Mouse (Mus musculus): ENCODE measurements around the gene Tssk6. TPM values are rescaled to one million over a fixed set of nuclear protein-coding genes. Genes with fewer than 3 reads are reported as not detected.

The Tssk6 gene
- polyA plus RNA-seq, 1 experiment from 2014 or later: 3.5 TPM

GRCm38 (mm10) chr8:69903063-69903542, 1.1 kb downstream of the Tssk6 start:
- peak overlapping the region; percentile 67 for H3K4me3 ChIP-seq (ENCODE audit: low read depth, low read length)
- H3K27me3 ChIP-seq (ENCODE audit: control insufficient read depth, insufficient read depth, low read depth, low read length): no peaks in the 10 kb centered on the region
- ATAC-seq: peak; percentile 91
- H3K9me3 ChIP-seq (replicated peaks; ENCODE audit: control insufficient read depth, low read length, poor library complexity, severe bottlenecking): no peaks in the 10 kb centered on the region
- H3K36me3 ChIP-seq (ENCODE audit: control insufficient read depth, insufficient read depth, low read length): no peaks in the 10 kb centered on the region; the same call in 1 of the 2 replicates
- peak overlapping the region; percentile 89 for H3K27ac ChIP-seq (ENCODE audit: low read length)
- H3K4me1 ChIP-seq (ENCODE audit: control insufficient read depth, insufficient read depth, low read length): peaks cover 32% of the 10 kb centered on the region
- under 1% methylated on average over 43 of the region's 45 CpGs for WGBS
- H3K4me2 ChIP-seq (ENCODE audit: low read length): peak overlapping the region; percentile 100
- peak overlapping the region; percentile 75 for H3K9ac ChIP-seq (ENCODE audit: low read depth, low read length)

- Histone ChIP-seq H3K4me2 (ENCODE audit: low read length) (peak overlapping the region; percentile 100; the same call in 1 of the 2 replicates), H3K4me3 (ENCODE audit: low read depth, low read length) (no peak overlapping the region), H3K27ac (ENCODE audit: low read length) (no peak overlapping the region), H3K36me3 (ENCODE audit: control insufficient read depth, insufficient read depth, low read length) (no peaks in the 10 kb centered on the region), H3K27me3 (ENCODE audit: control insufficient read depth, insufficient read depth, low read depth, low read length) (no peaks in the 10 kb centered on the region), H3K9ac (ENCODE audit: low read depth, low read length) (no peak overlapping the region), H3K9me3 (replicated peaks; ENCODE audit: control insufficient read depth, low read length, poor library complexity, severe bottlenecking) (no peaks in the 10 kb centered on the region), H3K4me1 (ENCODE audit: control insufficient read depth, insufficient read depth, low read length) (peaks cover 30% of the 10 kb centered on the region)
- ATAC-seq: no peak
- 88% methylated on average over 8 of the region's 8 CpGs for WGBS
Observed at GRCm38 (mm10) chr8:69904096-69904495, 2.1 kb downstream of the Tssk6 start.

- Histone ChIP-seq H3K36me3 (ENCODE audit: control insufficient read depth, insufficient read depth, low read length) (peaks cover 3% of the 10 kb centered on the region; the same call in 1 of the 2 replicates), H3K27ac (ENCODE audit: low read length) (no peak overlapping the region), H3K4me2 (ENCODE audit: low read length) (no peak overlapping the region), H3K4me1 (ENCODE audit: control insufficient read depth, insufficient read depth, low read length) (peaks cover 15% of the 10 kb centered on the region), H3K9me3 (replicated peaks; ENCODE audit: control insufficient read depth, low read length, poor library complexity, severe bottlenecking) (no peaks in the 10 kb centered on the region), H3K9ac (ENCODE audit: low read depth, low read length) (no peak overlapping the region), H3K4me3 (ENCODE audit: low read depth, low read length) (no peak overlapping the region), H3K27me3 (ENCODE audit: control insufficient read depth, insufficient read depth, low read depth, low read length) (no peaks in the 10 kb centered on the region)
- ATAC-seq: no peak
- 94% methylated on average over 2 of the region's 2 CpGs for WGBS
Observed at GRCm38 (mm10) chr8:69906260-69906659, 4.3 kb downstream of the Tssk6 start.

- ATAC-seq: no peak
- Histone ChIP-seq H3K4me1 (ENCODE audit: control insufficient read depth, insufficient read depth, low read length) (peaks cover 12% of the 10 kb centered on the region), H3K4me3 (ENCODE audit: low read depth, low read length) (no peak overlapping the region), H3K27ac (ENCODE audit: low read length) (no peak overlapping the region), H3K9me3 (replicated peaks; ENCODE audit: control insufficient read depth, low read length, poor library complexity, severe bottlenecking) (no peaks in the 10 kb centered on the region), H3K36me3 (ENCODE audit: control insufficient read depth, insufficient read depth, low read length) (peaks cover 7% of the 10 kb centered on the region; the same call in 1 of the 2 replicates), H3K4me2 (ENCODE audit: low read length) (no peak overlapping the region), H3K27me3 (ENCODE audit: control insufficient read depth, insufficient read depth, low read depth, low read length) (no peaks in the 10 kb centered on the region), H3K9ac (ENCODE audit: low read depth, low read length) (no peak overlapping the region)
- WGBS: 91% methylated on average over 2 of the region's 2 CpGs
Observed at GRCm38 (mm10) chr8:69907106-69907505, 5.1 kb downstream of the Tssk6 start.

- Histone ChIP-seq H3K4me2 (ENCODE audit: low read length) (no peak overlapping the region), H3K36me3 (ENCODE audit: control insufficient read depth, insufficient read depth, low read length) (peaks cover 12% of the 10 kb centered on the region), H3K27ac (ENCODE audit: low read length) (no peak overlapping the region), H3K27me3 (ENCODE audit: control insufficient read depth, insufficient read depth, low read depth, low read length) (no peaks in the 10 kb centered on the region), H3K4me3 (ENCODE audit: low read depth, low read length) (no peak overlapping the region), H3K9me3 (replicated peaks; ENCODE audit: control insufficient read depth, low read length, poor library complexity, severe bottlenecking) (no peaks in the 10 kb centered on the region), H3K9ac (ENCODE audit: low read depth, low read length) (no peak overlapping the region), H3K4me1 (ENCODE audit: control insufficient read depth, insufficient read depth, low read length) (peaks cover 3% of the 10 kb centered on the region; the same call in 1 of the 2 replicates)
- WGBS: 91% methylated on average over 13 of the region's 13 CpGs
- no peak for ATAC-seq
Observed at GRCm38 (mm10) chr8:69911917-69912316, 9.9 kb downstream of the Tssk6 start.

- no peak overlapping the region for H3K4me2 ChIP-seq (ENCODE audit: low read length)
- no peaks in the 10 kb centered on the region for H3K27me3 ChIP-seq (ENCODE audit: control insufficient read depth, insufficient read depth, low read depth, low read length)
- no peak overlapping the region for H3K9ac ChIP-seq (ENCODE audit: low read depth, low read length)
- no peak overlapping the region for H3K27ac ChIP-seq (ENCODE audit: low read length)
- H3K4me1 ChIP-seq (ENCODE audit: control insufficient read depth, insufficient read depth, low read length): peaks cover 3% of the 10 kb centered on the region; the same call in 1 of the 2 replicates
- H3K9me3 ChIP-seq (replicated peaks; ENCODE audit: control insufficient read depth, low read length, poor library complexity, severe bottlenecking): no peaks in the 10 kb centered on the region
- 92% methylated on average over 12 of the region's 12 CpGs for WGBS
- peaks cover 12% of the 10 kb centered on the region for H3K36me3 ChIP-seq (ENCODE audit: control insufficient read depth, insufficient read depth, low read length)
- ATAC-seq: no peak
- no peak overlapping the region for H3K4me3 ChIP-seq (ENCODE audit: low read depth, low read length)
Observed at GRCm38 (mm10) chr8:69912478-69913074, 10.6 kb downstream of the Tssk6 start.

- ATAC-seq: no peak
Observed at GRCm38 (mm10) chr8:69914526-69914925, 12.5 kb downstream of the Tssk6 start.

GRCm38 (mm10) chr8:69915748-69916147, 13.8 kb downstream of the Tssk6 start:
- no peak overlapping the region for H3K4me3 ChIP-seq (ENCODE audit: low read depth, low read length)
- peak overlapping the region; percentile 40; the same call in 1 of the 2 replicates for H3K9ac ChIP-seq (ENCODE audit: low read depth, low read length)
- WGBS: 31% methylated on average over 5 of the region's 5 CpGs
- ATAC-seq: 0 out of 2 replicates have a peak, but pooled peaks have one; percentile 9
- no peaks in the 10 kb centered on the region for H3K9me3 ChIP-seq (replicated peaks; ENCODE audit: control insufficient read depth, low read length, poor library complexity, severe bottlenecking)
- H3K4me1 ChIP-seq (ENCODE audit: control insufficient read depth, insufficient read depth, low read length): peaks cover 15% of the 10 kb centered on the region
- H3K4me2 ChIP-seq (ENCODE audit: low read length): no peak overlapping the region
- peaks cover 9% of the 10 kb centered on the region for H3K36me3 ChIP-seq (ENCODE audit: control insufficient read depth, insufficient read depth, low read length)
- no peaks in the 10 kb centered on the region for H3K27me3 ChIP-seq (ENCODE audit: control insufficient read depth, insufficient read depth, low read depth, low read length)
- H3K27ac ChIP-seq (ENCODE audit: low read length): no peak overlapping the region

More at GRCm38 (mm10) chr8:69914526-69914925, 12.5 kb downstream of the Tssk6 start:
- no peaks in the 10 kb centered on the region for H3K9me3 ChIP-seq (replicated peaks; ENCODE audit: control insufficient read depth, low read length, poor library complexity, severe bottlenecking)
- 89% methylated on average over 4 of the region's 4 CpGs for WGBS
- no peak overlapping the region for H3K4me3 ChIP-seq (ENCODE audit: low read depth, low read length)
- no peak overlapping the region for H3K9ac ChIP-seq (ENCODE audit: low read depth, low read length)
- no peaks in the 10 kb centered on the region for H3K27me3 ChIP-seq (ENCODE audit: control insufficient read depth, insufficient read depth, low read depth, low read length)
- no peak overlapping the region for H3K4me2 ChIP-seq (ENCODE audit: low read length)
- no peak overlapping the region for H3K27ac ChIP-seq (ENCODE audit: low read length)
- peaks cover 9% of the 10 kb centered on the region for H3K36me3 ChIP-seq (ENCODE audit: control insufficient read depth, insufficient read depth, low read length)
- H3K4me1 ChIP-seq (ENCODE audit: control insufficient read depth, insufficient read depth, low read length): peaks cover 6% of the 10 kb centered on the region; the same call in 1 of the 2 replicates

GRCm38 (mm10) chr8:69918506-69918905, 16.5 kb downstream of the Tssk6 start:
- H3K4me2 ChIP-seq (ENCODE audit: low read length): no peak overlapping the region
- H3K4me1 ChIP-seq (ENCODE audit: control insufficient read depth, insufficient read depth, low read length): peaks cover 19% of the 10 kb centered on the region
- ATAC-seq: peak; percentile 10; the same call in 1 of the 2 replicates
- no peak overlapping the region for H3K27ac ChIP-seq (ENCODE audit: low read length)
- H3K9ac ChIP-seq (ENCODE audit: low read depth, low read length): no peak overlapping the region
- no peaks in the 10 kb centered on the region for H3K27me3 ChIP-seq (ENCODE audit: control insufficient read depth, insufficient read depth, low read depth, low read length)
- H3K9me3 ChIP-seq (replicated peaks; ENCODE audit: control insufficient read depth, low read length, poor library complexity, severe bottlenecking): no peaks in the 10 kb centered on the region
- no peaks in the 10 kb centered on the region for H3K36me3 ChIP-seq (ENCODE audit: control insufficient read depth, insufficient read depth, low read length)
- no peak overlapping the region for H3K4me3 ChIP-seq (ENCODE audit: low read depth, low read length)

Measured in midbrain, embryonic 16.5 days (tissue).